Mouse (Mus musculus) liver, embryonic 14.5 days (tissue): Measurements from ENCODE around the gene BC107364.

ENCODE experiments used
- CTCF ChIP-seq: IDR thresholded peaks from 2 replicates; pipeline ENCODE4 v1.5.1; 2016; ENCODE audit warnings: antibody characterized with exemption, low read depth, control low read depth
- EP300 ChIP-seq: IDR thresholded peaks from 2 replicates; pipeline ENCODE4 v1.6.1; 2016; ENCODE audit warnings: antibody characterized with exemption, low read depth

- TF ChIP-seq CTCF: no peak
- no peak; the same call in 1 of the 2 replicates for TF ChIP-seq EP300
Observed at GRCm38 (mm10) chr3:96500691-96501265, 48.7 kb upstream of the BC107364 start.
